Mouse (Mus musculus) testis, adult 2 months (tissue): ENCODE measurements around the gene Fam221b.

Source experiments
- CTCF ChIP-seq: fragments of 200-500 bp; IDR thresholded peaks from 2 replicates; pipeline ENCODE4 v1.5.1; 2012; ENCODE audit warnings: low read depth, mild to moderate bottlenecking, inconsistent platforms, low read length, moderate library complexity; ENCODE audit not compliant: control insufficient read depth, insufficient read depth, insufficient replicate concordance
- POLR2A ChIP-seq: fragments of 200-500 bp; IDR thresholded peaks from 2 replicates; pipeline ENCODE4 v1.6.1; 2012; ENCODE audit warnings: low read depth, mild to moderate bottlenecking, inconsistent platforms, low read length, moderate library complexity; ENCODE audit not compliant: control insufficient read depth

DNA sequence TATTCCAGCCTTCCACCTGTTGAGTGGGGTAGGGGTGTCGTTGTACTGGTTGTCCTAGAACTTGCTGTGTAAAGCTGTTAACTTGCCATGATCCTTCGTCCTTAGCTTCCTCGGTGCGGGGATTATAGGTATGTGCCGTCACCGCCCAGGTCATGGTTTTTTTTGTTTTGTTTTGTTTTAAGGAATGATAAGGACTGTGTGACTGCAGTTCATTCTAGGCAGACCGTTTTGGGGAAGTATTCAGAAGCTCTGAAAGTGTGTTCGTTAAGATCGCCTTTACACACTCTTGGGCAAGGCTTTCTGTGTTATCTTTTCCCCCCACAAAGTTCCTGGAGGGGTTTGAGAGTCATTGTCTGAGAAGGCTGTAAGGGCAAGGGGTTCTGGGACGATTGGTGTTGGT is 56.4 kb downstream of the Fam221b start:
- TF ChIP-seq POLR2A = no peak
- TF ChIP-seq CTCF = no peak
